Mouse (Mus musculus): ENCODE results near the gene Vtn.

Gene Vtn

DNA sequence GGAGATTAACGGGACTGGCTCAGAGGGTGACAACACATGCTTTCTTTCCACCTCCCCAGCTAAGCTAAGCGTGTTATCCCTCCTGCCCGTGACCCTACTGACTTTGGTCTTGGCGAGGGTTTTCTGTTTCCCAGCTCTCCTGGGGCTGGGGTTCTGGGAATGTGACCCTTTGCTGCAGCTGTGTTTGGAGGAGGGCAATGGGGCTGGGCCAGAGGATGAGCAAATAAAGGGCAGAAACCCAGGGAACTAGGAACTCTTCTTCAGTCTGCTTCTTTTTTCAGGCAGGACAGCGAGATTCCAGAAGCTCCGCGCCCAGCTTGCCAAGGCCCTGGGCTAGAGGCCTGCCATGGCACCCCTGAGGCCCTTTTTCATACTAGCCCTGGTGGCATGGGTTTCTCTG is at the start of gene Vtn:
TSS of gene Vtn (plus strand) at position 88 of the 400 bp plus-strand sequence.
- no peak for DNase-seq

DNA sequence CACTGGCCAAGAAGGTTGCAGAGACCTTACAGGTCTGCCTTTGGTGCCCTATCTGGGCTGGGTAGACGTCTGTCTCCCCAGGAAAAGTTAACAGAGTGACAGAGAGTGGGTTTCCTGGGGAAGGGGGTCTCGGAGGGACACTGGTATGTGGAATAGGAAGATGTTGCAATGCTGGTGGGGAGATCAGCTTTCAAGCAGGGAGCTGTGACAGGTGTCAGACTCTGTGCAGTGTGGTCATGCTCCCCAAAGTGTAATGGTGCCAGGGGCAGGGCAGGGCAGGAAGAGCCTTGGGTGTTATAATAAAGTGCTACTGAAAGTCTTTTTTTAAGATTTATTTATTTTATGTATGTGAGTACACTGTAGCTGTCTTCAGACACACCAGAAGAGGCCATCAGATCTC is 48.6 kb upstream of the Vtn start:
- DNase-seq: no peak

DNA sequence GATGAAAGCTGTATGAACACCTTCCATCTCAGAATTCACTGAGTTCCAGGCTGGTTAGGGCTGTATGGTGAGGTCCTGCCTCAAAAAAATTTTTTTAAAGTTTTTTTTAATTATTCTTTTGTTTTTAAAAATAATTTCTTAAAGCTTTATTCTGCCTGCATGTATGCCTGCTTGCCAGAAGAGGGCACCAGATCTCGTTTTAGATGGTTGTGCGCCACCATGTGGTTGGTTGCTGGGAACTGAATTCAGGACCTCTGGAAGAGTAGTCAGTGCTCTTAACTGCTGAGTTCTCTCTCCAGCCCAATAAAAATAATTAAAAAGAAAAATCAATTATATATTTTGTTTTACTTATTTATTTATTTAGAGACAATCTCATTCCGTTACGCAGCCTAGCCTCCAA is 45.2 kb upstream of the Vtn start:
- peak; percentile 60 to 63 for DNase-seq

DNA sequence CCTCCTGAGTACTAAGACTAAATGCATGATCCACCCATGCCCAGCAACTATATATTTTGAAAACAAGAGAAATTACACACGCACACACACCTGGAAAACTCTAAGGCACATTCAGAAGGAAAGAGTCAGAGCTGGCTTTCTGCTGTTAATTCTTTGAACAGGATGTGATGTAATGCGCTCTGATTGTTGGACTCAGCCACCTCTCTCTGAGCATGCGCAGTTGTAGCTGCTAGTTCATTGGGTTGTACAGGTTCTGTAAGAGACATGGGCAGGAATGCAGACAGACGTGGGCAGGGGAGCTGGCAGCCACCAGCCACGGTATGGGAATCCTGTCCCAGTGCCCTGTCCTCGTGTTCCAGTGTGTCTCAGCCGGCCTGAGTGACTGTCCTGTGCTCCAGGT is 44.6 kb upstream of the Vtn start:
- DNase-seq: no peak

DNA sequence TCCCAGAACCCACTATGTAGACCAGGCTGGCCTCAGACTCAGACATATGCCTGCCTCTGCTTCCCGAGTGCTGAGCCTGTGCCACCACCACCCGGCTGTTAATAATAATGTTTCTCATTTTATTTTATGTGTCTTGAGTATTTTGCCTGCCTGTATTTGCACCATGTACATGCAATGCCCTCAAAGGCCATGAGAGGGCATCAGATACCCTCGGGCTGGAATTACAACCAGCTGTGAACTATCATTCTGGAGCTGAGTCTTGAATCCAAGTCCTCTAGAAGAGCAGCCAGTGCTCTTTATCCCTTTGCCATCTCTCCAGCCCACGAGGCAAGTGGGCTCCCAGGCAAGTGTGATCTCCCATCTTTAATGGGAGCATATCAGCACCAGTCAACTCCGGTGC is 43.6 kb upstream of the Vtn start:
- DNase-seq: no peak

DNA sequence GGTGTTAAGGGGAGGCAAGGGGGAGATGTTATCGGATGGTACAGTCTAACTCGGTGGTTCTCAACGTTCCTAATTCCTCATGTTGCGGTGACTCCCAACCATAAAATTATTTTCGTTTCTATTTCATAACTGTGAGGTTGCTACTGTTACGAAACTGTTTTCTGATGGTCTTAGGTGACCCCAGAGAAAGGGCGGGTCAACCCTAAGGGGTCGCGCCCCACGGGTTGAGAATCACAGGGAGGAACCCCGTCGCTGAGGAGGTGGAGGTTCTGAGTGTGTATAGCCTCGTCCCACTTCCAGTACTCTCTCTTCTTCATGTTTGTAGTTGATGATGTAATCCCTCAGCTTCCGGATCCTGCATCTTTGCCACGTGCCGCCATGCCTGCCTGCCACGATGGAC is 40.2 kb upstream of the Vtn start:
- DNase-seq: no peak

- no peak for DNase-seq
Observed at GRCm38 (mm10) chr11:78461894-78462293, 37.0 kb upstream of the Vtn start.

- DNase-seq: no peak
Observed at GRCm38 (mm10) chr11:78462669-78463068, 36.2 kb upstream of the Vtn start.

DNA sequence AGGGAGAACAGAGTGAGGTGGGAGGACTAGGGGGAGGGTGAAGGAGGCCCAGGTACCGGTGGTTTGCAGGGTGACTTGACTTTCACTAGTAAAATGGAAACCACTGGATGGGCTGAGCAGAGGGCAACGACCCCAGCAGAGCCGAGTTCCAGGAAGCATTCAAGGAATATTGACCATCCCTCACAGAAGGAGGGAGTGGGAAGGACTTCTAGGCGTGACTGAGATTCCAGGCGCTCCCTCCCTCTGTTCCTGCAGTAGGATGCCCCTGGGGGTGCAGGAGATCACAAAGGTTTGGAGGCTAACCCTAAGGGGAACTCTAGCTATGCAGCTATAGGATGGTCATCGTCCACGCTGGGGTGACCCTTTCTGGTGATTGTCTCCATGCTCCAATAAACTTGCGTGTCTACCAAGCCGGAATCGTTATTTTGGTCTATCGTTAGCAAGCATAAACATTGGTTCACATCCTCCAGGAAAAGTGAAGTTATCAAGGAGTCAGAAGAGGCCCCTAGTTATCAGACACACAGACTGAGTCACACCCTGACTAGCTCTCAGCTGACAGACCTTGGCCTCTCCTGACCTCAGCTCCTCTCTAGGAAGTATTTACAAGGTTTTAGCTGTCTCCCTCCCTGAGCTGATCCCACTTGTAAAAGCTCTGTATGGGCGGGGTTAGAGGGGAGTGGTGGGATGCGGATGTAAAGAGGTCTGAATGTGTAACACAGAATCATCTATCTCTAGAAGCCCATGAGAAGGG is 35.4 kb upstream of the Vtn start:
- no peak for DNase-seq

DNA sequence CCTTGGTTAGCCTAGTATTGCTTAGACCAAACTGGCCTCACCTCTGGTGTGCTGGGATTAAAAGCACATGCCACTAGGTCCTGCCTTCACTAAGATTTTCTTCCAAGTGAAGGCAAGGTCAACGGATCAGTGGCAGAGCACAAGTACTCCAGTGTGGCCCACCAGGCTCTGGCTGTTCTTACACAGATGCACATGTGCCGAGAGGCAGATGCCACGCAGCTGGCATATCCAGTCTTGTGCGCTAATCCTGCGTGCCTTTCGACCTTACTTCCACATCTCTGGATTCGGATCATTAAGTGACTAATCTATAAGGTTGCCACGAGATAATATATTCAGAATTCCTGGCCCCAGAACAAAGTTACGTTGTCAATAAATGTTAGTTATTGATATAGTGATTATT is 33.8 kb upstream of the Vtn start:
- DNase-seq: no peak

DNA sequence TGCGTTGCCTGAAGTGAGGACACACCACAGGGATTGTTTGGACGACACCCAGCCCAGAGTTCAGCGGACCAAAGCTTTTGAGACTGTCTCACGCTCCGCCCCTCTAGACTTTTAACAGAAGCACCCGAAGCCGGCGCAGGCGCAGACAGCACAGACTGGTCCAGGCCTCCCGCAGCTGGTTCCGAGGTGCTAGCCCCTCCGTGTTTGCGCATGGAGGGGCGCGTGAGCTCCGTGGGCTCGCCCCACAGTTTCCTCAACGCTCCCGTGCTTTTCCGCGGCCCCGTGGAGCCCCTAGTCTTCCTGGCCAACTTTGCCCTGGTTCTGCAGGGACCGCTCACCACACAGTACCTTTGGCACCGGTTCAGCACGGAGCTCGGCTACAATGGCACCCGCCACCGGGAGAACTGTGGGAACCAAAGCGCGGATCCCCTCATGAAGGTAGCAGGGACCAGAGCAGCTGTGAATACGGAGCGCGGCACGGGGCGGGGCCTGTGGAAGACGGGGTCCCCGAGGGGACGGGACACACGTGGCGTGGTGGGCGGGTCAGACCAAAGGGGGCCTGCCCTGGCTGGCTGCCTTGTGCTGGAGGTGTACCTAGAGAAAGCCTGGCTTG is 33.2 kb upstream of the Vtn start, which contains the start of gene Slc46a1:
TSS of gene Slc46a1 (plus strand) at position 130 of the 613 bp plus-strand sequence.
- DNase-seq: peak; percentile 57 to 59

GRCm38 (mm10) chr11:78466242-78466912 is 32.5 kb upstream of the Vtn start:
- no peak for DNase-seq

DNA sequence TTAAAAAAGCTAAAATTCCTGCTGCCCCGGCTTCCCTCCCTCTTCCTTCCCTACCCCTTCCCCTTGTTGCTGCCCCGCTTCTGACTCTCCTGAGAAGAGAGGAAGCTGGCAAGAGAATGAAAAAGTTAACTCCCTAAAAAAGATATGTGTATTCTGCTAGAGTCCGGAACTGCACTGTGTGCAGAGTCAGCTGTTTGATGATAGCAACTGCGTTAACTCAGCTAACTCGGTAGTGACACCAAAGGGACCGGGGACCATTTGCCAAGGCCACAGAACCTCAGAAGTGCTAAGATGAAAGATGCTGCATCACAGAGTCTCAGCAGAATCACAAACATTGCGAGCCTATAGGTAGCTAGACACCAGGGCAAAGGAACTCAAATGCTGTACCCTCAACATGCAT is 31.4 kb upstream of the Vtn start:
- no peak for DNase-seq

- DNase-seq: no peak
Observed at GRCm38 (mm10) chr11:78467932-78468331, 31.0 kb upstream of the Vtn start.

DNA sequence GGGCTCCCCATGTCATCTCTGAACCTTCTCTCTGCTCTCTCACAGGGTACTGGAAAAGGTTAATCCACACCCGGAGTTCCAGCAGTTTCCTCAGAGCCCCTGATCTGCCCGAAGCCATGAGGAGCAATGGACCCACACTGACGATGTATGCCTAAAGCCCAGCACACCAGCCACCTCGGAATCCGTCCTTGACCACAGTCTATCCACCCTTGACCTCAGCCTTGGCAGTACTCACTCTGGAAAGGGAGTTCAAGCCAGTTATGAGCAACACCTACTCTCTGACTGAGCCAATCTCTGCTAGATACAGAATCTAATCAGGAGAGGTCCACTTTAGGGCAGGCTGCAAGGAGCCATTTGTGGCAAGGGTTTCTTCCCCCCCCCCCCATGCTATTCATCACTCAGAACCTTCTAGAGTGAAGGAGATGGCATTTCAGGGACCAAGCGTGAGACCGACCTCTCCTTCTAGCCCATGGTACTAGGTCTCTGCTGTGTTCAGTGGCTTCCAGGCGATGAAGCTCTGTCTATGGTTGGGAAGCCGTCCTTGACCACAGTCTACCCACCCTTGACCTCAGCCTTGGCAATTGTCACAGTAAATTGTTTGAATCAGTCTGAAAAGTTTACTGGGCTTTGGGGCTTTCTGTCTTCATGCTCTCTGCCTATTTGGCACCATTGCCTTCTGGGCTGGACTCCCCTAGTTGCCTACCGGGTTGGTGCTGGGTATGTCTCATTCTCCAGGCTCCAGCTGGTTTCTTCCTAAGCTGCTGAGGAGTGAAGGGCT is 27.4 kb upstream of the Vtn start:
- no peak for DNase-seq

DNA sequence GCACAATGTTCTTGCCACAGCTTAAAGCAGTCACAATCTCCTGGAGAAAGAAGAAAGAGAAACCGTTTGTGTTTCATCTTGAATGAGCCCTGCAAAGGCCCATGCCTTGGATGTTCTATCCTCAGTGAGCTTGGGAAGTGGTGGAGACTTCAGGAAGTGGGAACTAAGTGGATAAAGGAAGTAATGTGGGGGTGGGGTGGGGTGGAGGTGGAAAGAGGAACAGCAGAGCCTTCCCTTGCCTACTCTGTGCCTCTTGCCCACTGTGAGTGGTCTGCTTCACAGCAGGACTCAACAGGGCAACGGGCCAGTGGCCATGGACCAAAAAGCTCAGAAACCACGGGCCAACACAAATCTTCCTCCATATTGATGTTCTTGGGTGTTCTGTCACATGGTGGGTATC is 23.6 kb upstream of the Vtn start:
- no peak for DNase-seq

GRCm38 (mm10) chr11:78483639-78484038 is 15.3 kb upstream of the Vtn start:
- DNase-seq: no peak

DNA sequence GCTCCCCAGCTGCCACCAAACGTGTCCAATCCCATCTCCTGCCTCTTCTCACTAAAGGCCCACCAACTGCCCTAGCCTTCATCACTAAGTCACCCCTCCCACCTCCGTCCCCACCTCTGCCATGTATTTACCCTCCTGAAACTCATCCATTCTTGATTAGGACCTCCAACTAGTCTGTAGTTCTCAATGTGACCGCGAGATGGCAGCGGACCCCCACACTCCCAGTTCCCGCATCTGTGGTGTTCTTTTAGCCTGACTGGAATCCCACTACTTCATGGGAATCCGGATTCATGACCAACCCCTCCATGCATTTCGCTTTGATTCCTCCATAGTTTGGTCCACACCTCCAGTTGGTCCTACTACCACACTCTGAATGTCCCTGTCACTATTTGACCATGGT is 10.7 kb upstream of the Vtn start:
- DNase-seq: peak; percentile 84 to 90

DNA sequence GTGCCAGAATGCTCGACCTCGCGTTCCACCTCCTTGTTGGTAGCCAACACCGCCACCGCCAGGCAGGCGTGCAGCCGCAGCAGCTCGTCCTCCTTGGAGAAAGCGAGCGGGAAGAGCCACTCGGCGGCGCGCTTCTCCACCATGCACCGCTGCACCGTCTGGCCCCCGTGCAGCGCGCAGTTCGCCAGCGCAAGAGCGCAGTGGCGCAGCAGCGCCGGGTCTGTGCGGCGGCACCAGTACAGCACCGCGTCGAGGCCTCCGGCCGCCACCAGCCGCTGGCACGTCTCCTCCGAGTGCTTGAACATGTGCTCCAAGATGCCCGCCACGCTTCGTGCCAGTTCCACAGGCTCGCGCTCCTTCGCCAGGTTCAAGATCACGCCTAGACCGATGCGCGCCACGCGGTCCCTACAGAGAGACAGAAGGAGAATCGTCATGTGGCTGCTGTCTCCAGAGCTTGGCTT is 8.1 kb upstream of the Vtn start:
- DNase-seq: peak; percentile 60 to 69

DNA sequence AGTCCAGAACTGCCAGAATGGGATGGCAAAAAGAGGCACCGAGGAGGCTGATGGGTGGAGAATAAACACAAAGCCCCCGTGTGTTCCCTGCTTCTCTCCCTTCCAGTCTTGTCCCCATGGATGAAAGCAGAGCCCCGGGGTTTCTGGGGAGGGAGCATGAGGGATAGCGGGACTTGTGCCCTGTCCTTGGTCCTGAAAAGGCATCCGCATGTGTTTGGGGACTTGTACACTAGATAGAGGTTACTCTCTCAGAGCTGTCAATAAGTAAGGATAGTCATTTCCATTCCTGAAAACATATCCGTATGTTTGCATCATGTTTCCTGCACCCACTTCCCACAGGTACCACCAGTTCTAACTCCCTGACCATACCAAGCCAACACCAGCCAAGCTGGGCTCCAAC is 3.0 kb upstream of the Vtn start:
- DNase-seq: no peak

- DNase-seq: peak; percentile 58 to 62
Observed at GRCm38 (mm10) chr11:78497071-78497541, 1.8 kb upstream of the Vtn start.

DNA sequence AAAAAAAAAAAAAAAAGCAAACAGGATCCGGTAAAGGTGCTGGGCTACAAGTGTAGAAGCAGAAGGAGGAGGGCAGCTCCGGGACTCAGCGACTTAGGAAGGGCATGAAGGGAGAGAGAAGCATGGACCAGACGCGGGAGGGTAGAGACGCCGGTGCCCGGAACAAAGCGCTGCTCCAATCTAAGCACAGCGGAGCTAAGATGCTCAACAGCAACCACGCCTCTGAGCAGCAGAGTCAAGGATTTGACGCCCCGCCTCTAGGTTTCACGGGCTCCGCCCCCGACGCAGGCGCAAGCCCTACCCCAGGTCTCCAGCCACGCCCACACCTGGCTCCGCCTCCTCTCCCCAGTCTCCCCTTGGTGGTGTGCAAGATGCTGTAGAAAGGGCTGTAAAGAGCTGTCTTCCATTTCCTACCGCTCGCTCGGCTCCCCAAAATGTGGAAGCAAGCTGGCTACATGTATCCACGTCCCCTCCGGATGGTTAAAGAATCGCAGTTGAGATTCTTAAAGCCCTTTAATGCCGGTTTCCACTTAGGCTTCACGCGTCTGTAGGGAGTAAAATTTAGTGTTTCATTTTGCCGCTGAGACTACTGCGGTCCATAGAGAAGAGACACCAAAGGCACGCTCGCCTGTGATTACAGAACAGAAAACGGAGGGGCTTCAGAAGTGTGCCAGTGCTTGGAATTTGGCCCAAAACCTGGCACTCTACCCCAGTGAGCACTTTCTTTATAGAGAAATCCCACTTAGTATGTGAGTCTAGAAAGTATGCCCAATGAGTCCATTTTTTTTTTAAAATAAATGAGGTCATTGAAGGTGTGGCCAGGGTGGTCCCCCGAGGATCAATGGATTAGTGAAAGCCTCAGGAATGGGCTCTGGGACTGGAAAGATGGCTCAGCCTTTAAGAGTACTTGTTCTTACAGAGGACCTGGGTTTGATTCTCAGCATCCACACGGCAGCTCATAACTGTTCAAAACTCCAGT is 1.1 kb upstream of the Vtn start, which contains the start of gene Sarm1:
TSS of gene Sarm1 (minus strand) at position 211 of the 979 bp plus-strand sequence.
- DNase-seq: peak; percentile 96 to 99
